Mouse (Mus musculus) liver, embryonic 12.5 days (tissue): ENCODE results near the gene Dpm2. TPM values are rescaled to one million over a fixed set of nuclear protein-coding genes. Genes with fewer than 3 reads are reported as not detected.

Experiments
- ATAC-seq: fragments of 200-750 bp; cut with Nextera tagmentation; 2 replicates; pipeline ENCODE4 v1.8.0; 2017; ENCODE audit warnings: moderate number of reproducible peaks, mild to moderate bottlenecking, moderate library complexity
- H3K27ac ChIP-seq: fragments of 300-500 bp; sonication (generic); 2 replicates; pipeline ENCODE4 v1.5.1; 2016; ENCODE audit warnings: mild to moderate bottlenecking
- H3K27me3 ChIP-seq: fragments of 300-500 bp; sonication (generic); replicated peaks from 2 replicates; pipeline ENCODE4 v1.6.1; 2016; ENCODE audit warnings: mild to moderate bottlenecking, moderate library complexity
- H3K36me3 ChIP-seq: fragments of 300-500 bp; sonication (generic); 2 replicates; pipeline ENCODE4 v1.6.1; 2016; ENCODE audit warnings: mild to moderate bottlenecking, moderate library complexity
- H3K4me1 ChIP-seq: fragments of 300-500 bp; sonication (generic); 2 replicates; pipeline ENCODE4 v1.6.1; 2016
- H3K4me2 ChIP-seq: fragments of 300-500 bp; sonication (generic); 2 replicates; pipeline ENCODE4 v1.6.1; 2016; ENCODE audit warnings: mild to moderate bottlenecking, moderate library complexity
- H3K4me3 ChIP-seq: fragments of 300-500 bp; sonication (generic); 2 replicates; pipeline ENCODE4 v1.5.1; 2016; ENCODE audit warnings: mild to moderate bottlenecking, moderate library complexity
- H3K9ac ChIP-seq: fragments of 300-500 bp; sonication (generic); 2 replicates; pipeline ENCODE4 v1.6.1; 2016; ENCODE audit warnings: mild to moderate bottlenecking, moderate library complexity
- H3K9me3 ChIP-seq: fragments of 300-500 bp; sonication (generic); replicated peaks from 2 replicates; pipeline ENCODE4 v1.6.1; 2016; ENCODE audit warnings: mild to moderate bottlenecking, moderate library complexity
- WGBS: fragments of 180-500 bp; shearing (Covaris S2); methylation state at CpG from one replicate; pipeline ENCODE4 v1.1.7; 2016; ENCODE audit not compliant: insufficient replicate concordance; 5-methylcytosine and 5-hydroxymethylcytosine counted together
- polyA plus RNA-seq: library from polyadenylated mRNA; unstranded; fragments of >200 nt; fragmentation: Nextera tagmentation; extraction: Ambion mirVana; gene quantifications from 2 replicates; pipeline ENCODE4 v1.2.1, GENCODE M21; 2016

Dpm2 gene
- polyA plus RNA-seq, 1 experiment from 2014 or later, result 73.8 TPM

- WGBS, result 10% methylated on average over 52 of the region's 55 CpGs
These were observed 35.8 kb downstream of the Dpm2 start for GRCm38 (mm10) chr2:32606161-32607142.

GRCm38 (mm10) chr2:32607262-32607947 lies 36.7 kb downstream of the Dpm2 start:
- Histone ChIP-seq H3K27ac (peak overlapping the region; percentile 83), H3K4me2 (peak overlapping the region; percentile 98), H3K4me1 (peaks cover 82% of the 10 kb centered on the region), H3K9ac (peak overlapping the region; percentile 77), H3K27me3 (no peaks in the 10 kb centered on the region), H3K36me3 (peaks cover 5% of the 10 kb centered on the region), H3K9me3 (no peaks in the 10 kb centered on the region), H3K4me3 (peak overlapping the region; percentile 73)
- peak; percentile 19 for ATAC-seq
- WGBS, result 1% methylated on average over 34 of the region's 34 CpGs

More at GRCm38 (mm10) chr2:32606161-32607142, 35.8 kb downstream of the Dpm2 start:
- Histone ChIP-seq H3K27me3 (no peaks in the 10 kb centered on the region), H3K4me2 (peak overlapping the region; percentile 98), H3K9ac (peak overlapping the region; percentile 77), H3K27ac (peak overlapping the region; percentile 83), H3K4me1 (peaks cover 82% of the 10 kb centered on the region), H3K36me3 (no peaks in the 10 kb centered on the region), H3K9me3 (no peaks in the 10 kb centered on the region), H3K4me3 (peak overlapping the region; percentile 73)
- ATAC-seq, result peak; percentile 76

- H3K4me1 ChIP-seq, result peaks cover 80% of the 10 kb centered on the region
- no peaks in the 10 kb centered on the region for H3K27me3 ChIP-seq
- H3K4me3 ChIP-seq, result peak overlapping the region; percentile 73
- peak; percentile 78 for ATAC-seq
- H3K9ac ChIP-seq, result peak overlapping the region; percentile 77
- H3K4me2 ChIP-seq, result peak overlapping the region; percentile 98
- 2% methylated on average over 25 of the region's 25 CpGs for WGBS
- peak overlapping the region; percentile 83 for H3K27ac ChIP-seq
- no peaks in the 10 kb centered on the region for H3K9me3 ChIP-seq
- peaks cover 13% of the 10 kb centered on the region for H3K36me3 ChIP-seq
These were observed 37.6 kb downstream of the Dpm2 start for GRCm38 (mm10) chr2:32608141-32608777.

- peak overlapping the region; percentile 73 for H3K4me3 ChIP-seq
- 40% methylated on average over 18 of the region's 18 CpGs for WGBS
- peak overlapping the region; percentile 77 for H3K9ac ChIP-seq
- H3K9me3 ChIP-seq, result no peaks in the 10 kb centered on the region
- peak overlapping the region; percentile 83 for H3K27ac ChIP-seq
- peaks cover 19% of the 10 kb centered on the region for H3K36me3 ChIP-seq
- no peaks in the 10 kb centered on the region for H3K27me3 ChIP-seq
- peak; percentile 60 for ATAC-seq
- peak overlapping the region; percentile 98 for H3K4me2 ChIP-seq
- H3K4me1 ChIP-seq, result peaks cover 80% of the 10 kb centered on the region
These were observed 38.2 kb downstream of the Dpm2 start for GRCm38 (mm10) chr2:32608778-32609435.

- H3K4me3 ChIP-seq, result peak overlapping the region; percentile 55
- ATAC-seq, result no peak
- peak overlapping the region; percentile 98 for H3K4me2 ChIP-seq
- H3K9me3 ChIP-seq, result no peaks in the 10 kb centered on the region
- peak overlapping the region; percentile 63 for H3K9ac ChIP-seq
- WGBS, result 15% methylated on average over 23 of the region's 23 CpGs
- H3K27me3 ChIP-seq, result no peaks in the 10 kb centered on the region
- H3K36me3 ChIP-seq, result peaks cover 33% of the 10 kb centered on the region
- H3K4me1 ChIP-seq, result peaks cover 68% of the 10 kb centered on the region
- H3K27ac ChIP-seq, result peak overlapping the region; percentile 50
These were observed 40.1 kb downstream of the Dpm2 start for GRCm38 (mm10) chr2:32610610-32611229.

GRCm38 (mm10) chr2:32612274-32612673 lies 41.6 kb downstream of the Dpm2 start:
- Histone ChIP-seq H3K36me3 (peaks cover 41% of the 10 kb centered on the region), H3K9ac (no peak overlapping the region), H3K4me2 (peak overlapping the region; percentile 30), H3K4me1 (peaks cover 53% of the 10 kb centered on the region), H3K27ac (0 out of 2 replicates have a peak overlapping the region, but pooled peaks have one; percentile 50), H3K4me3 (no peak overlapping the region), H3K9me3 (no peaks in the 10 kb centered on the region), H3K27me3 (no peaks in the 10 kb centered on the region)
- no peak for ATAC-seq
- 66% methylated on average over 26 of the region's 26 CpGs for WGBS

GRCm38 (mm10) chr2:32617109-32617508 lies 46.5 kb downstream of the Dpm2 start:
- no peak overlapping the region for H3K4me2 ChIP-seq
- H3K4me1 ChIP-seq, result peaks cover 33% of the 10 kb centered on the region
- no peaks in the 10 kb centered on the region for H3K27me3 ChIP-seq
- no peak for ATAC-seq
- 83% methylated on average over 1 of the region's 1 CpGs for WGBS
- 0 out of 2 replicates have a peak, but pooled peaks cover 4% of the 10 kb centered on the region for H3K9me3 ChIP-seq
- peaks cover 68% of the 10 kb centered on the region for H3K36me3 ChIP-seq
- H3K27ac ChIP-seq, result no peak overlapping the region
- no peak overlapping the region for H3K4me3 ChIP-seq
- H3K9ac ChIP-seq, result no peak overlapping the region

GRCm38 (mm10) chr2:32617601-32618000 lies 46.9 kb downstream of the Dpm2 start:
- Histone ChIP-seq H3K27ac (no peak overlapping the region), H3K27me3 (no peaks in the 10 kb centered on the region), H3K9me3 (0 out of 2 replicates have a peak, but pooled peaks cover 4% of the 10 kb centered on the region), H3K36me3 (peaks cover 63% of the 10 kb centered on the region), H3K9ac (no peak overlapping the region), H3K4me3 (no peak overlapping the region), H3K4me2 (no peak overlapping the region), H3K4me1 (peaks cover 28% of the 10 kb centered on the region)
- 90% methylated on average over 4 of the region's 4 CpGs for WGBS
- no peak for ATAC-seq

- Histone ChIP-seq H3K36me3 (peaks cover 59% of the 10 kb centered on the region), H3K4me1 (peaks cover 28% of the 10 kb centered on the region)
These were observed 47.4 kb downstream of the Dpm2 start for GRCm38 (mm10) chr2:32618051-32618450.

GRCm38 (mm10) chr2:32620682-32621516 lies 50.2 kb downstream of the Dpm2 start:
- peaks cover 47% of the 10 kb centered on the region for H3K4me1 ChIP-seq
- WGBS, result 39% methylated on average over 4 of the region's 4 CpGs
- no peak overlapping the region; the same call in none of the 2 replicates for H3K4me2 ChIP-seq
- peaks cover 35% of the 10 kb centered on the region for H3K36me3 ChIP-seq
- peak; percentile 60 for ATAC-seq
- no peaks in the 10 kb centered on the region for H3K27me3 ChIP-seq
- 0 out of 2 replicates have a peak, but pooled peaks cover 4% of the 10 kb centered on the region for H3K9me3 ChIP-seq
- H3K4me3 ChIP-seq, result no peak overlapping the region
- 0 out of 2 replicates have a peak overlapping the region, but pooled peaks have one; percentile 6 for H3K9ac ChIP-seq
- H3K27ac ChIP-seq, result peak overlapping the region; percentile 72

More at GRCm38 (mm10) chr2:32618051-32618450, 47.4 kb downstream of the Dpm2 start:
- Histone ChIP-seq H3K9ac (no peak overlapping the region), H3K27me3 (no peaks in the 10 kb centered on the region), H3K27ac (no peak overlapping the region), H3K4me2 (no peak overlapping the region), H3K4me3 (no peak overlapping the region), H3K9me3 (0 out of 2 replicates have a peak, but pooled peaks cover 4% of the 10 kb centered on the region)
- no peak for ATAC-seq
- 85% methylated on average over 9 of the region's 9 CpGs for WGBS
